ENCODE assay signal across 8 mouse cellular contexts in the genomic region with DNA sequence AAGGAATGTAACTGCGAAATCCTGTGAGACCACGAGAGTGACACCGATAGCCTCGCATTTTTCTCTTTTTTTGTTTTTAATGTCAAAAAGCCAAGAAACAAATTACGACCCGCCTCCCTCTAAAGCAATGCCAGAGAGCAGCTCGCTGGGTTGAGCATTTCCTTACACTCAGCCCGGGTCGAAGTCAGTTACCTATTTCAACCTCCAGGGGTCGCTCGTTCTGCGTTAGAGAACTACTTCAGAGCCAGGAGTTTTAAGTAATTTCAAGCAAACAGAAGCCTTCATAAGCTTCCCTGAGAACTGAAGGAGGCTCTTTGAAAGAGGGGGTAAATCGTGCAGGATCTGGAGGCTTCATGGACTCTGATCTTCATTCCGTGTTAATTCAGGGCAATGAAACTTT. TPM values are rescaled to one million over a fixed set of nuclear protein-coding genes. Genes with fewer than 3 reads are reported as not detected.
A peak's percentile ranks its signal among the peaks of the same experiment; 100 is the strongest.
DNase-seq lines count a peak whose midpoint lies in the region; ATAC-seq lines count a peak whose summit lies in the region.

No protein-coding gene starts in this region.

- peaks cover 3% of the 10 kb centered on the region; the same call in 1 of the 2 replicates for H3K4me1 ChIP-seq in forebrain, embryonic 12.5 days
- H3K4me1 ChIP-seq in heart, embryonic 16.5 days (ENCODE audit: control insufficient read depth, insufficient read depth, low read length) = peaks cover 5% of the 10 kb centered on the region; the same call in 1 of the 2 replicates
- peaks cover 7% of the 10 kb centered on the region; the same call in 1 of the 2 replicates for H3K4me1 ChIP-seq in liver, embryonic 13.5 days (replicated peaks)
- H3K4me1 ChIP-seq in stomach, embryonic 16.5 days (ENCODE audit: control insufficient read depth, insufficient read depth, low read length) = no peaks in the 10 kb centered on the region

- no peak overlapping the region for H3K9ac ChIP-seq in forebrain, embryonic 12.5 days
- H3K9ac ChIP-seq in heart, embryonic 16.5 days (ENCODE audit: low read length) = peak overlapping the region; percentile 62
- H3K9ac ChIP-seq in liver, embryonic 13.5 days = no peak overlapping the region
- H3K9ac ChIP-seq in stomach, embryonic 16.5 days (ENCODE audit: low read length) = 0 out of 2 replicates have a peak overlapping the region, but pooled peaks have one; percentile 53

- no peaks in the 10 kb centered on the region; the same call in 1 of the 2 replicates for H3K27me3 ChIP-seq in forebrain, embryonic 12.5 days
- no peaks in the 10 kb centered on the region for H3K27me3 ChIP-seq in heart, embryonic 16.5 days (ENCODE audit: control insufficient read depth, insufficient read depth, low read length)
- peaks cover 12% of the 10 kb centered on the region; the same call in 1 of the 2 replicates for H3K27me3 ChIP-seq in liver, embryonic 13.5 days
- H3K27me3 ChIP-seq in stomach, embryonic 16.5 days (ENCODE audit: control insufficient read depth, insufficient read depth, low read length) = no peaks in the 10 kb centered on the region

- no peak overlapping the region for H3K27ac ChIP-seq in forebrain, embryonic 12.5 days
- no peak overlapping the region for H3K27ac ChIP-seq in heart, embryonic 16.5 days (ENCODE audit: low read length)
- no peak overlapping the region for H3K27ac ChIP-seq in liver, embryonic 13.5 days
- no peak overlapping the region for H3K27ac ChIP-seq in stomach, embryonic 16.5 days (ENCODE audit: low read length)

- no peaks in the 10 kb centered on the region for H3K36me3 ChIP-seq in forebrain, embryonic 12.5 days (replicated peaks)
- H3K36me3 ChIP-seq in heart, embryonic 16.5 days (ENCODE audit: control insufficient read depth, insufficient read depth) = no peaks in the 10 kb centered on the region
- H3K36me3 ChIP-seq in liver, embryonic 13.5 days = no peaks in the 10 kb centered on the region
- no peaks in the 10 kb centered on the region for H3K36me3 ChIP-seq in stomach, embryonic 16.5 days (ENCODE audit: control insufficient read depth, insufficient read depth, low read length)

- H3K4me2 ChIP-seq in forebrain, embryonic 12.5 days = peak overlapping the region; percentile 2; the same call in 1 of the 2 replicates
- H3K4me2 ChIP-seq in heart, embryonic 16.5 days (ENCODE audit: low read depth, low read length) = peak overlapping the region; percentile 75
- H3K4me2 ChIP-seq in liver, embryonic 13.5 days = peak overlapping the region; percentile 43
- H3K4me2 ChIP-seq in stomach, embryonic 16.5 days (ENCODE audit: low read depth, low read length) = peak overlapping the region; percentile 53

- 5% methylated on average over 14 of the region's 14 CpGs for WGBS in forebrain, embryonic 12.5 days
- WGBS in heart, embryonic 16.5 days = 4% methylated on average over 14 of the region's 14 CpGs
- WGBS in liver, embryonic 13.5 days (ENCODE audit: insufficient replicate concordance) = 3% methylated on average over 14 of the region's 14 CpGs
- 2% methylated on average over 14 of the region's 14 CpGs for WGBS in stomach, embryonic 16.5 days

- peak; percentile 53; the same call in 1 of the 2 replicates for ATAC-seq in forebrain, embryonic 12.5 days (ENCODE audit: low FRiP score)
- peak; percentile 72 for ATAC-seq in heart, embryonic 16.5 days (replicated peaks; ENCODE audit: extremely low read depth, insufficient read depth, low FRiP score)
- 0 out of 2 replicates have a peak, but pooled peaks have one; percentile 47 for ATAC-seq in liver, embryonic 13.5 days (ENCODE audit: low read depth)
- ATAC-seq in stomach, embryonic 16.5 days (ENCODE audit: insufficient read depth, low FRiP score) = peak; percentile 69; the same call in 1 of the 2 replicates

- peak; percentile 64 to 76 for DNase-seq in CD8-positive naive resting alpha-beta T cell, adult 2 months (ENCODE audit: low read depth in 2 of 2, low spot score in 2 of 2)
- DNase-seq in c-Kit-positive CD71-negative TER-119-negative erythroid progenitor cells, embryonic 14.5 days (ENCODE audit: low read depth) = peak; percentile 87
- peak; percentile 85 to 92 for DNase-seq in kidney, postnatal 25 days
- peak; percentile 53 for DNase-seq in liver, embryonic 13.5 days
- DNase-seq in neural tube, embryonic 10.5 days (ENCODE audit: extremely low spot score, low spot score) = peak; percentile 75

- no peaks in the 10 kb centered on the region for H3K9me3 ChIP-seq in forebrain, embryonic 12.5 days
- no peaks in the 10 kb centered on the region for H3K9me3 ChIP-seq in heart, embryonic 16.5 days (replicated peaks; ENCODE audit: control insufficient read depth, low read length)
- no peaks in the 10 kb centered on the region for H3K9me3 ChIP-seq in liver, embryonic 13.5 days (replicated peaks)
- H3K9me3 ChIP-seq in stomach, embryonic 16.5 days (replicated peaks; ENCODE audit: control insufficient read depth, low read length) = no peaks in the 10 kb centered on the region

- H3K4me3 ChIP-seq in forebrain, embryonic 12.5 days (replicated peaks) = no peak overlapping the region
- H3K4me3 ChIP-seq in heart, embryonic 16.5 days (ENCODE audit: low read length) = peak overlapping the region; percentile 43
- H3K4me3 ChIP-seq in liver, embryonic 13.5 days (replicated peaks) = peak overlapping the region; percentile 12; the same call in 1 of the 2 replicates
- peak overlapping the region; percentile 27 for H3K4me3 ChIP-seq in stomach, embryonic 16.5 days (replicated peaks; ENCODE audit: low read length)

RNA-seq across cellular contexts. Expression of gene Mrgprh, which starts 4.3 kb away (rescaled TPM):
- not detected in 2 replicates for polyA plus RNA-seq in forebrain, embryonic 12.5 days (2016; fragmentation: Nextera tagmentation; extraction: Ambion mirVana)
- polyA plus RNA-seq in heart, embryonic 16.5 days (2015; fragmentation: Nextera tagmentation; extraction: Ambion mirVana) = 0.24 TPM in 1 of 2 replicates, not detected in the other
- polyA plus RNA-seq in liver, embryonic 13.5 days (2015; fragmentation: Nextera tagmentation; extraction: Ambion mirVana) = not detected in 2 replicates
- polyA plus RNA-seq in stomach, embryonic 16.5 days (2015; fragmentation: Nextera tagmentation; extraction: Ambion mirVana) = 0.09 TPM in 1 of 2 replicates, not detected in the other

RNA-seq across cellular contexts. Expression of gene Mas1, which starts 12.2 kb away (rescaled TPM):
- 0.38 TPM in 1 of 2 replicates, not detected in the other for polyA plus RNA-seq in forebrain, embryonic 12.5 days (2016; fragmentation: Nextera tagmentation; extraction: Ambion mirVana)
- 0.47 and 0.50 TPM in 2 replicates for polyA plus RNA-seq in heart, embryonic 16.5 days (2015; fragmentation: Nextera tagmentation; extraction: Ambion mirVana)
- 0.22 TPM in 1 of 2 replicates, not detected in the other for polyA plus RNA-seq in liver, embryonic 13.5 days (2015; fragmentation: Nextera tagmentation; extraction: Ambion mirVana)
- polyA plus RNA-seq in stomach, embryonic 16.5 days (2015; fragmentation: Nextera tagmentation; extraction: Ambion mirVana) = 0.84 and 0.89 TPM in 2 replicates

RNA-seq across cellular contexts. Expression of gene Pnldc1, which starts 29.9 kb away (rescaled TPM):
- polyA plus RNA-seq in forebrain, embryonic 12.5 days (2016; fragmentation: Nextera tagmentation; extraction: Ambion mirVana) = 1.3 and 2.5 TPM in 2 replicates
- polyA plus RNA-seq in heart, embryonic 16.5 days (2015; fragmentation: Nextera tagmentation; extraction: Ambion mirVana) = 0.47 and 1.2 TPM in 2 replicates
- polyA plus RNA-seq in liver, embryonic 13.5 days (2015; fragmentation: Nextera tagmentation; extraction: Ambion mirVana) = 0.40 and 0.66 TPM in 2 replicates
- 0.42 and 1.1 TPM in 2 replicates for polyA plus RNA-seq in stomach, embryonic 16.5 days (2015; fragmentation: Nextera tagmentation; extraction: Ambion mirVana)

RNA-seq across cellular contexts. Expression of gene Tcp1, which starts 35.3 kb away (rescaled TPM):
- 512 and 524 TPM in 2 replicates for polyA plus RNA-seq in forebrain, embryonic 12.5 days (2016; fragmentation: Nextera tagmentation; extraction: Ambion mirVana)
- 304 and 341 TPM in 2 replicates for polyA plus RNA-seq in heart, embryonic 16.5 days (2015; fragmentation: Nextera tagmentation; extraction: Ambion mirVana)
- 346 and 426 TPM in 2 replicates for polyA plus RNA-seq in liver, embryonic 13.5 days (2015; fragmentation: Nextera tagmentation; extraction: Ambion mirVana)
- 347 and 392 TPM in 2 replicates for polyA plus RNA-seq in stomach, embryonic 16.5 days (2015; fragmentation: Nextera tagmentation; extraction: Ambion mirVana)

RNA-seq across cellular contexts. Expression of gene Mrpl18, which starts 36.0 kb away (rescaled TPM):
- polyA plus RNA-seq in forebrain, embryonic 12.5 days (2016; fragmentation: Nextera tagmentation; extraction: Ambion mirVana) = 166 and 177 TPM in 2 replicates
- 191 and 213 TPM in 2 replicates for polyA plus RNA-seq in heart, embryonic 16.5 days (2015; fragmentation: Nextera tagmentation; extraction: Ambion mirVana)
- 184 and 197 TPM in 2 replicates for polyA plus RNA-seq in liver, embryonic 13.5 days (2015; fragmentation: Nextera tagmentation; extraction: Ambion mirVana)
- polyA plus RNA-seq in stomach, embryonic 16.5 days (2015; fragmentation: Nextera tagmentation; extraction: Ambion mirVana) = 120 and 141 TPM in 2 replicates

Comparison
In these comparisons a context has a peak if more than half of its experiments do, and no peak if none do; other contexts are left out.
1. H3K4me2 ChIP-seq: peak in every context shown above with its lines; median percentile 75 in heart, embryonic 16.5 days; 53 in stomach, embryonic 16.5 days; 43 in liver, embryonic 13.5 days; 2 in forebrain, embryonic 12.5 days.
2. H3K9ac ChIP-seq: peak in heart, embryonic 16.5 days (single experiment) and stomach, embryonic 16.5 days (single experiment); none in forebrain, embryonic 12.5 days (single experiment) and liver, embryonic 13.5 days (single experiment).
3. Peak in every context shown above with its lines, with median percentiles within 50 percentile points of each other: DNase-seq and ATAC-seq.